Mouse (Mus musculus) myocyte (in vitro differentiated cells): Measurements from ENCODE around the gene Usp36. TPM values are rescaled to one million over a fixed set of nuclear protein-coding genes. Genes with fewer than 3 reads are reported as not detected.
"Not testable (repeated sequence)": the region's sequence is repeated elsewhere in the genome, so short reads cannot be mapped to it uniquely, and the experiment has no call there.

Source experiments
- H3K27me3 ChIP-seq: one replicate; pipeline ENCODE4 v1.6.1; 2011; ENCODE audit not compliant: control insufficient read depth, insufficient read depth, insufficient read length
- H3K36me3 ChIP-seq: one replicate; pipeline ENCODE4 v1.6.1; 2011; ENCODE audit not compliant: control insufficient read depth, insufficient read depth
- H3K4me2 ChIP-seq: one replicate; pipeline ENCODE4 v1.6.1; 2011; ENCODE audit warnings: low read depth, control low read depth
- H3K4me3 ChIP-seq: one replicate; pipeline ENCODE4 v1.5.1; 2011; ENCODE audit warnings: mild to moderate bottlenecking, control low read depth, moderate library complexity
- H3K79me2 ChIP-seq: one replicate; pipeline ENCODE4 v1.6.1; 2011; ENCODE audit not compliant: control insufficient read depth, insufficient read depth
- H3ac ChIP-seq: one replicate; pipeline ENCODE4 v1.6.1; 2011; ENCODE audit not compliant: control insufficient read depth, insufficient read length
- CEBPB ChIP-seq: IDR thresholded peaks from 2 replicates; pipeline ENCODE4 v1.6.1; 2011; ENCODE audit warnings: mild to moderate bottlenecking, moderate library complexity; ENCODE audit not compliant: poor library complexity, insufficient read depth, severe bottlenecking
- E2F4 ChIP-seq: IDR thresholded peaks from one replicate; pipeline ENCODE4 v1.6.1; 2011; ENCODE audit warnings: mild to moderate bottlenecking, control low read depth, moderate library complexity; ENCODE audit not compliant: insufficient read depth
- MAX ChIP-seq: IDR thresholded peaks from one replicate; pipeline ENCODE4 v1.6.1; 2011; ENCODE audit warnings: low read depth, mild to moderate bottlenecking, control low read depth
- MYOD1 ChIP-seq, 3 experiments: IDR thresholded peaks; one replicate each; pipeline ENCODE4 v1.6.1; 2011; ENCODE audit warnings: control low read depth in 2 of 3, low read depth in 2 of 3, mild to moderate bottlenecking in 2 of 3, moderate library complexity in 1 of 3; ENCODE audit not compliant: insufficient read length in 2 of 3, control insufficient read depth in 1 of 3
- MYOG ChIP-seq, 3 experiments: IDR thresholded peaks; one replicate each; pipeline ENCODE4 v1.6.1; 2011; ENCODE audit warnings: control low read depth in 2 of 3, low read depth in 2 of 3, mild to moderate bottlenecking in 2 of 3; ENCODE audit not compliant: insufficient read length in 2 of 3, control insufficient read depth in 1 of 3, insufficient read depth in 1 of 3
- POLR2A ChIP-seq: IDR thresholded peaks from one replicate; pipeline ENCODE4 v1.6.1; 2011; ENCODE audit warnings: low read depth, mild to moderate bottlenecking, control low read depth, moderate library complexity; ENCODE audit not compliant: insufficient read length
- POLR2AphosphoS2 ChIP-seq: IDR thresholded peaks from one replicate; pipeline ENCODE4 v1.6.1; 2011; ENCODE audit warnings: low read depth, control low read depth; ENCODE audit not compliant: insufficient read length
- REST ChIP-seq: IDR thresholded peaks from one replicate; pipeline ENCODE4 v1.6.1; 2011; ENCODE audit warnings: mild to moderate bottlenecking, control low read depth, moderate library complexity; ENCODE audit not compliant: insufficient read depth, insufficient read length
- SRF ChIP-seq: IDR thresholded peaks from one replicate; pipeline ENCODE4 v1.6.1; 2011; ENCODE audit warnings: low read depth; ENCODE audit not compliant: control insufficient read depth, insufficient read length
- TCF12 ChIP-seq: IDR thresholded peaks from one replicate; pipeline ENCODE4 v1.6.1; 2011; ENCODE audit warnings: mild to moderate bottlenecking, control low read depth; ENCODE audit not compliant: poor library complexity, insufficient read depth, severe bottlenecking
- TCF3 ChIP-seq: IDR thresholded peaks from one replicate; pipeline ENCODE4 v1.6.1; 2011; ENCODE audit warnings: low read depth, control low read depth; ENCODE audit not compliant: insufficient read length
- USF1 ChIP-seq: IDR thresholded peaks from one replicate; pipeline ENCODE4 v1.6.1; 2011; ENCODE audit warnings: low read depth, mild to moderate bottlenecking, control low read depth, moderate library complexity
- polyA plus RNA-seq: library from polyadenylated mRNA; unstranded; fragments of >200 nt; fragmentation: generic; extraction: Trizol; gene quantifications from one replicate; pipeline ENCODE4 v1.2.1, GENCODE M21; 2012; ENCODE audit warnings: missing spikeins

Gene Usp36
- polyA plus RNA-seq, 1 experiment, result 19.5 TPM

GRCm38 (mm10) chr11:118318678-118319077, 28.6 kb upstream of the Usp36 start:
- TF ChIP-seq TCF3 (no peak), REST (no peak), TCF12 (no peak), POLR2A (no peak), USF1 (no peak), MYOG (IDR thresholded peaks at IDR 0.05; ENCODE audit: control insufficient read depth in 1 of 3, insufficient read depth in 1 of 3, insufficient read length in 2 of 3, low read depth in 2 of 3) (no peak), POLR2AphosphoS2 (no peak)
- Histone ChIP-seq H3K27me3 (no peaks in the 10 kb centered on the region), H3ac (no peak overlapping the region), H3K4me2 (no peak overlapping the region), H3K4me3 (no peak overlapping the region), H3K79me2 (peaks cover 23% of the 10 kb centered on the region), H3K36me3 (peaks cover 55% of the 10 kb centered on the region)

GRCm38 (mm10) chr11:118317129-118317528, 27.1 kb upstream of the Usp36 start:
- Histone ChIP-seq H3K36me3 (peaks cover 67% of the 10 kb centered on the region), H3K79me2 (peaks cover 15% of the 10 kb centered on the region), H3K4me2 (no peak overlapping the region), H3K27me3 (no peaks in the 10 kb centered on the region), H3K4me3 (no peak overlapping the region), H3ac (no peak overlapping the region)
- TF ChIP-seq CEBPB (no peak), POLR2AphosphoS2 (no peak), USF1 (no peak), TCF12 (no peak), TCF3 (no peak), MAX (no peak), REST (no peak), MYOD1 (IDR thresholded peaks at IDR 0.05; ENCODE audit: control insufficient read depth in 1 of 3, insufficient read length in 2 of 3, low read depth in 2 of 3) (no peak), E2F4 (no peak), SRF (no peak), POLR2A (no peak), MYOG (IDR thresholded peaks at IDR 0.05; ENCODE audit: control insufficient read depth in 1 of 3, insufficient read depth in 1 of 3, insufficient read length in 2 of 3, low read depth in 2 of 3) (no peak)

- H3K79me2 ChIP-seq, result peaks cover 13% of the 10 kb centered on the region
- no peak overlapping the region for H3K4me2 ChIP-seq
- no peak overlapping the region for H3ac ChIP-seq
- no peaks in the 10 kb centered on the region for H3K27me3 ChIP-seq
- H3K4me3 ChIP-seq, result no peak overlapping the region
- peaks cover 75% of the 10 kb centered on the region for H3K36me3 ChIP-seq
- TF ChIP-seq MYOD1 (IDR thresholded peaks at IDR 0.05; ENCODE audit: control insufficient read depth in 1 of 3, insufficient read length in 2 of 3, low read depth in 2 of 3) (no peak), CEBPB (no peak), POLR2A (no peak), E2F4 (no peak), POLR2AphosphoS2 (no peak), TCF3 (no peak), MAX (no peak), REST (no peak)
Observed at GRCm38 (mm10) chr11:118316231-118316806, 26.3 kb upstream of the Usp36 start.

- TF ChIP-seq POLR2A, result no peak
- no peak for TF ChIP-seq MYOD1 (IDR thresholded peaks at IDR 0.05; ENCODE audit: control insufficient read depth in 1 of 3, insufficient read length in 2 of 3, low read depth in 2 of 3)
- TF ChIP-seq CEBPB, result no peak
- no peak for TF ChIP-seq REST
- no peak for TF ChIP-seq E2F4
- TF ChIP-seq TCF3, result no peak
- TF ChIP-seq TCF12, result no peak
- TF ChIP-seq SRF, result no peak
- TF ChIP-seq USF1, result no peak
- no peak for TF ChIP-seq MAX
- TF ChIP-seq POLR2AphosphoS2, result no peak
- TF ChIP-seq MYOG (IDR thresholded peaks at IDR 0.05; ENCODE audit: control insufficient read depth in 1 of 3, insufficient read depth in 1 of 3, insufficient read length in 2 of 3, low read depth in 2 of 3), result no peak
- Histone ChIP-seq H3ac (no peak overlapping the region), H3K4me2 (no peak overlapping the region), H3K4me3 (no peak overlapping the region), H3K79me2 (no peaks in the 10 kb centered on the region), H3K36me3 (peaks cover 85% of the 10 kb centered on the region), H3K27me3 (no peaks in the 10 kb centered on the region)
Observed at GRCm38 (mm10) chr11:118312132-118312723, 22.2 kb upstream of the Usp36 start.

- not testable (repeated sequence) for H3K27me3 ChIP-seq, H3K79me2 ChIP-seq, H3ac ChIP-seq, H3K4me3 ChIP-seq, H3K4me2 ChIP-seq
- H3K36me3 ChIP-seq, result peaks cover 61% of the 10 kb centered on the region
Observed at GRCm38 (mm10) chr11:118307962-118308361, 17.9 kb upstream of the Usp36 start.

GRCm38 (mm10) chr11:118303959-118304358, 13.9 kb upstream of the Usp36 start:
- H3K4me3 ChIP-seq, H3K79me2 ChIP-seq, H3K4me2 ChIP-seq, H3ac ChIP-seq, H3K27me3 ChIP-seq: not testable (repeated sequence)
- peaks cover 47% of the 10 kb centered on the region for H3K36me3 ChIP-seq
